In the genomic region with DNA sequence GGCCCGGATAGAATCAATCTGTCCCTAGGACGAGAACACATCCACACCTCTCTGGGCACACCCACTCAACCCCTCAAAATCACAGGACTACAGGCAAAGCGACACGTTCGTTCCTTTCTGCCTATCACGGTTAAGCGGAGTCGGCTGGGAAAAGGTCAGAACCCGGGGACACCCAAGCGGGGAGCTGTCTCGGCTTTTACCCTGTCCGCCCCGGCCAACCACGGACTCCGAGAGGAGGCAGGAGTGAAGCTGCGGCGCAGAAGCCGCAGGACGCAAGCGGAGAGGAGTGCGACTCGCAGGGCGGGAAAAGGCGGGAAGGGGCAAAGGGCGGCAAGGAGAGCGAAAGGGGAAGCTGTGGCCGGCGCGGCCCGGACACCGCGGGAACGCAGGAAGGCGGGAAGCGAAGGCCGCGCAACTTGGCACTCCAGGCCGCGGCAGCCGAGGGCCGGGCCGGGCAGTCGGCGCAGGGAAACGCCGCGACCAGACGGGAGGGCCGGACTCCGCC, we compare ENCODE assay signal across 1 mouse cellular context.
TF ChIP-seq lines count a peak whose summit lies in the region.

No protein-coding gene starts in this region.

TF ChIP-seq in MEL, 35 proteins besides CTCF, POLR2A, EP300 and RAD21 (continued from another document):
- no peak for TF ChIP-seq MEF2A (IDR thresholded peaks at IDR 0.05; ENCODE audit: extremely low read depth, insufficient replicate concordance, low read depth, low read length, poor library complexity, severe bottlenecking)
- peak; percentile 90; the same call in 1 of the 2 replicates for TF ChIP-seq E2F4 (IDR thresholded peaks at IDR 0.05; ENCODE audit: borderline replicate concordance, low read depth, low read length)
- no peak for TF ChIP-seq MXI1 (IDR thresholded peaks at IDR 0.05; ENCODE audit: low read depth, low read length)
- TF ChIP-seq CHD2 (IDR thresholded peaks at IDR 0.05; ENCODE audit: low read length), result no peak
- TF ChIP-seq TAL1 (IDR thresholded peaks at IDR 0.05; ENCODE audit: low read length), result no peak
- no peak for TF ChIP-seq KAT2A (conservative IDR thresholded peaks at IDR 0.05; ENCODE audit: low read depth, low read length)
- no peak for TF ChIP-seq MYC (IDR thresholded peaks at IDR 0.05; ENCODE audit: low read depth, low read length)
- peak; percentile 89; the same call in 1 of the 2 replicates for TF ChIP-seq UBTF (IDR thresholded peaks at IDR 0.05; ENCODE audit: borderline replicate concordance, insufficient read depth, low read depth, low read length)
- no peak for TF ChIP-seq TCF12 (IDR thresholded peaks at IDR 0.05; ENCODE audit: low read depth, low read length)
